Mouse (Mus musculus) stomach, postnatal 0 days (tissue): ENCODE results near the gene Fam110a. TPM values are rescaled to one million over a fixed set of nuclear protein-coding genes. Genes with fewer than 3 reads are reported as not detected.
A peak's percentile ranks its signal among the peaks of the same experiment; 100 is the strongest.

ENCODE experiments used
- ATAC-seq: fragments of 200-750 bp; cut with Nextera tagmentation; 2 replicates; pipeline ENCODE4 v1.8.0; 2017; ENCODE audit not compliant: low FRiP score, low TSS enrichment
- DNase-seq: peaks from one replicate; pipeline ENCODE4 v3.0.0-alpha.2; 2016; ENCODE audit warnings: low spot score
- H3K27ac ChIP-seq: fragments of 300-500 bp; sonication (generic); replicated peaks from 2 replicates; pipeline ENCODE4 v1.5.1; 2014; ENCODE audit warnings: mild to moderate bottlenecking, control low read depth
- H3K27me3 ChIP-seq: fragments of 300-500 bp; sonication (generic); 2 replicates; pipeline ENCODE4 v1.6.1; 2014; ENCODE audit warnings: low read length; ENCODE audit not compliant: control insufficient read depth, insufficient read depth
- H3K36me3 ChIP-seq: fragments of 300-500 bp; sonication (generic); 2 replicates; pipeline ENCODE4 v1.6.1; 2014; ENCODE audit warnings: low read length, mixed read lengths; ENCODE audit not compliant: control insufficient read depth, insufficient read depth
- H3K4me1 ChIP-seq: fragments of 300-500 bp; sonication (generic); replicated peaks from 2 replicates; pipeline ENCODE4 v1.6.1; 2014; ENCODE audit warnings: antibody characterized with exemption; ENCODE audit not compliant: control insufficient read depth, insufficient read depth
- H3K4me2 ChIP-seq: fragments of 300-500 bp; sonication (generic); replicated peaks from 2 replicates; pipeline ENCODE4 v1.6.1; 2014; ENCODE audit warnings: low read depth, mild to moderate bottlenecking, control low read depth, moderate library complexity
- H3K4me3 ChIP-seq: fragments of 300-500 bp; sonication (generic); 2 replicates; pipeline ENCODE4 v1.5.1; 2014; ENCODE audit warnings: low read depth, low read length, control low read depth
- H3K9ac ChIP-seq: fragments of 300-500 bp; sonication (generic); 2 replicates; pipeline ENCODE4 v1.6.1; 2014; ENCODE audit warnings: mild to moderate bottlenecking, low read length, control low read depth, mixed read lengths
- H3K9me3 ChIP-seq: fragments of 300-500 bp; sonication (generic); 2 replicates; pipeline ENCODE4 v1.6.1; 2016; ENCODE audit warnings: low read length; ENCODE audit not compliant: control insufficient read depth
- CTCF ChIP-seq: IDR thresholded peaks from 2 replicates; pipeline ENCODE4 v1.5.1; 2016; ENCODE audit warnings: antibody characterized with exemption, low read depth, mild to moderate bottlenecking, moderate library complexity
- EP300 ChIP-seq: optimal IDR thresholded peaks from 2 replicates; pipeline ENCODE3; 2016; ENCODE audit warnings: antibody characterized with exemption
- WGBS: fragments of 180-500 bp; shearing (Covaris S2); extraction: QIAGEN DNeasy Blood & Tissue Kit; methylation state at CpG from one replicate; pipeline ENCODE4 v1.1.7; 2014; 5-methylcytosine and 5-hydroxymethylcytosine counted together
- polyA plus RNA-seq: library from polyadenylated mRNA; unstranded; fragments of >200 nt; fragmentation: Nextera tagmentation; extraction: Ambion mirVana; gene quantifications from 2 replicates; pipeline ENCODE4 v1.2.1, GENCODE M21; 2015

Gene Fam110a
- polyA plus RNA-seq, 1 experiment from 2014 or later: 29.9 TPM

DNA sequence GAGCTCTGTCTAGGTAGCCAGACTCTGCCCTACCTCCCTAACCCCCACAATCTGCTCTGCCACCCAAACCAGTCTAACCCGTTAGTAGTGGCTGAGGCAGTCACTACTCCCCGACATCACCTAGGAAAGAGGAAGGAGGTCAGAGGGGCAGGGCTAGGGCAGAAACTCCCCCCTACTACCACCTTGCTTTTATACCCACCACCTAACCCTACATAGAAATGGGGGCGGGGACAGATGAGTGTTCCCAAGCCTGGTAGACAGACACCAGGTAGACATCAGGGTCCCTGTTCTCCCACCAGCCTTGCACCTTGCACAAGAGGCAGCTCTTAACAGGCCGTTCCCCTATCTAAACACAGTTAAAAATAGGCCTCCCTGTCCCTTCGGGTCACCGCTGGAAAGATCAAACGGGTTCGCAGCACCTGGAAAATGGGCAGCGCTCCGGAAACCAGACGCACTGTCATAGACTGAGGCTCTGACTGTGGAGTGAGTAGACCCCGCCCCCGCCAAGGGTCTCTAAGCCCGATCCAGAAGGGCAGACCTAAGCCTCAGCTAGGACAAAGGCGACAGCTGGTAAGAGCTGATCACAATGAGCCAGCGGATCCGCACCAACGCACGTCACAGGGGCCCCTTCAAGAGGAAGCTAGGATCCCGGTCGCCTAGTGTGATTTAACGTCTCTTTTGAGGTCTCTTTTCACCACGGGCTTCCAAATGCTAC, 7.0 kb downstream of the Fam110a start:
- H3K36me3 ChIP-seq: peaks cover 8% of the 10 kb centered on the region; the same call in 1 of the 2 replicates
- WGBS: 33% methylated on average over 23 of the region's 23 CpGs
- H3K9ac ChIP-seq: peak overlapping the region; percentile 57
- peaks cover 14% of the 10 kb centered on the region for H3K4me1 ChIP-seq
- peak; percentile 77 for DNase-seq
- peak overlapping the region; percentile 33 for H3K4me3 ChIP-seq
- H3K27me3 ChIP-seq: no peaks in the 10 kb centered on the region
- H3K4me2 ChIP-seq: peak overlapping the region; percentile 64
- H3K9me3 ChIP-seq: no peaks in the 10 kb centered on the region
- peak overlapping the region; percentile 88 for H3K27ac ChIP-seq
- ATAC-seq: peak; percentile 72
- TF ChIP-seq EP300 (no peak), CTCF (no peak)

DNA sequence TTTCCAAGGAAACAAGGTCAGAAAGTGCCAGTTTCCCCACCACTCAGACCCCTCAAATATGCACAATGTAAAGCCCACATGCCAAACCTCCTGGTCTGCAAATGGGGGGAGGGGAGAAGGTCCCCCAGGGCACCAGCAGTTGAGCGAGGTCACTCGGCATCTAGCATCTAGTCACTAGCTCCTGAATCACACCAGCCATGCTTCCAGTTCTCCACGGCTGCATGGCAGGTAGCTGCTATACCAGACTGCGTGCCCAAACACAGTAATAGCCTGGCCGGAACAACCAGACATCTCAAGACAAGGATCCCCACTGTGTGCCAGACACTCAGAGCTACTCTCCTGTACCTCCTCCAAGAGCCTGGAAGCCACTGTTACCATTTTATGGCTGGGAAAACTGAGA, 8.3 kb downstream of the Fam110a start:
- Histone ChIP-seq H3K4me1 (peaks cover 8% of the 10 kb centered on the region), H3K9me3 (no peaks in the 10 kb centered on the region), H3K36me3 (peaks cover 8% of the 10 kb centered on the region; the same call in 1 of the 2 replicates), H3K4me2 (peak overlapping the region; percentile 49), H3K9ac (no peak overlapping the region; the same call in 1 of the 2 replicates), H3K4me3 (no peak overlapping the region), H3K27me3 (no peaks in the 10 kb centered on the region), H3K27ac (peak overlapping the region; percentile 49; the same call in 1 of the 2 replicates)
- no peak for ATAC-seq
- TF ChIP-seq EP300 (no peak), CTCF (no peak)
- DNase-seq: no peak
- WGBS: 74% methylated on average over 5 of the region's 5 CpGs

DNA sequence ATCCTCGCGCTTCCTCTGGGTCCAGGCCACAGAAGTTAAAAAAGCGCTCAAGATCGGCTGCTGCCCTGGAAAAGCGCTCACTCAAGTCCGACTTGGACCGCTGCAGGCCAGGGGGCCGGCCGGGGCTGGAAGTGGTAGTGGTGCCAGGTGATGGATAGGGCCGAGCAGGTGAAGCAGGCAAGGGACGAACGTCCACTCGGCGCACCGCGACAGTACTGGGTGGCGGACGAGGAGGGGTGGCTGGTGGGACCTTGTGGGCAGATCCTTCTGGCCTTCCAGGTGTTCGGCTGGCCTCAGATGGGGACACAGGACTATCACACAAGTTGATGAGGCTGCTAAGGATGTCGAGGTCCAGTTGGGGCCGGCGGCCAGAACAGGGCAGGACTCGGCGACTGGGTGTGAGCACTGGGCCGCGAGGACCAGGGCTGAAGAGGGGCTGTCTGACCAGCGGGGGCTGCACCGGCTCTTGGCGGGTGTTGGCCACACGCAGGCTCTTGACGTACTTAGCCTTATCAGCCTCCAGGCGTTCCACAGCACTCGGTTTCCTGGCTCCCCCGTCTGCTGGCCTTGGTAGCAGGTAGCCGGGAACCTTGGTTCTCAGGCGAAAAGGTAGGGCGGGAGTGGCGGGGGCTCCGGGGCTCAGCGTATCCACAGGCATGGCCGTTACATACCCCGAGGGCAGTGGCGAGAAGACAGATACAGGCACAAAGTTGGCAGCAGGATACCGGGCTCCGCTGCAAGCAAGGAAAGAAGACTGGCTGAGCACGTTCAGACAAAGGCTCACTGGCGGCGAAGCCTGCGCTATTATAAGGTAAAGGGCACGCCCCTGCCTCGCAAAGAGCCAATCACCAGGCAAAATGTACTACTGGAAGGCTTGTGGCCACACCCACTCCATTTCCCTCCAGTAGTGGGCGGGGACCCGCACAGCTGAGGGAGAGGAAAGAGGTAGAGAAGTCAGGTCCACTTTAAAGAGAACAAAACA, 9.5 kb downstream of the Fam110a start:
- WGBS: 45% methylated on average over 53 of the region's 53 CpGs
- Histone ChIP-seq H3K9ac (no peak overlapping the region), H3K9me3 (no peaks in the 10 kb centered on the region), H3K27me3 (no peaks in the 10 kb centered on the region), H3K36me3 (peaks cover 8% of the 10 kb centered on the region; the same call in 1 of the 2 replicates), H3K4me2 (peak overlapping the region; percentile 49), H3K27ac (peak overlapping the region; percentile 37), H3K4me3 (peak overlapping the region; percentile 1), H3K4me1 (peaks cover 8% of the 10 kb centered on the region)
- no peak for TF ChIP-seq EP300
- no peak; the same call in 1 of the 2 replicates for TF ChIP-seq CTCF
- peak; percentile 93 for DNase-seq
- peak; percentile 85 for ATAC-seq

DNA sequence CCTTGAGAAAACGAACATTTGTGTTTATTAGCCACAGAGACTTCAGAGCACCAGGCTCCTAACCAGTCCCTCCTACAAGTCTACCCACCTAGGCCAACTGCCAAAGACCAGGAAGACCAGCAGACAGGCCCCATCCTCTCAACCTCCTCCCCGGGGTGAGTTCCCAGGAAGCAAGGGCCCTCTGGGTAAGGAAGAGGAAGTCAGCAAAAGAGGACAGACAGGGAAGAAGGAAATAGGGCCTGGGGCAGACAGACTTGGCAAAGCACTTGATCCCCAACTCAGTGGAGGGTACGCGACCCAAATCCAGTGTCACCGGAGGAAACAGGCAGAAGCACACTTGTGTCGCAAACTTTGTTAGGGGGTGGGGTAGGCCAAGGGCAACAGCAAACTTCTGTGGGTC, 10.6 kb downstream of the Fam110a start:
- no peaks in the 10 kb centered on the region for H3K9me3 ChIP-seq
- no peaks in the 10 kb centered on the region for H3K27me3 ChIP-seq
- WGBS: 87% methylated on average over 6 of the region's 6 CpGs
- H3K27ac ChIP-seq: no peak overlapping the region
- TF ChIP-seq CTCF: no peak
- no peak for TF ChIP-seq EP300
- H3K4me1 ChIP-seq: peaks cover 8% of the 10 kb centered on the region
- H3K4me3 ChIP-seq: no peak overlapping the region
- H3K36me3 ChIP-seq: peaks cover 8% of the 10 kb centered on the region; the same call in 1 of the 2 replicates
- no peak overlapping the region for H3K4me2 ChIP-seq
- no peak overlapping the region for H3K9ac ChIP-seq
- ATAC-seq: no peak
- no peak for DNase-seq

DNA sequence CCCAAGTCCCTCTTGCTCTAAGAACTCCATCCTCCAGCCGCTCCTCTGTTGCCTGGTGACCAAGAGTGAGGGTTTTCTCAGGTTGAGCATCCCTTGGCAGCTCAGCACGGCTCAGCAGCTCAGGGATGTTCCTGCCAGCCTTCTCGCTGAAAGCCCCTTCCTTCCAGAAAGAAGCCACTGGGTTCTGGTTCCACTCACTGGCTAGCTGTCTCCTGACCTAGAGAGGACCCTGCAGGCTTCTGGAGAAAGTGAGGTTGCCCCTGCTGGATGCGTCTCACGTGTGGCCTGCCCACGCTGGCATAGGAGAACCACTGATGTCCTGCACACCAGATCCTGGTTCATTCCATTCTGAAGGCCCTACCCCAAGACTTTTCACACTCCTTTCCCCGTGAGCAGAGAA, 11.0 kb downstream of the Fam110a start:
- no peak for DNase-seq
- no peak for ATAC-seq
- Histone ChIP-seq H3K9ac (no peak overlapping the region), H3K36me3 (peaks cover 8% of the 10 kb centered on the region; the same call in 1 of the 2 replicates), H3K27me3 (no peaks in the 10 kb centered on the region), H3K4me3 (no peak overlapping the region), H3K4me1 (peaks cover 8% of the 10 kb centered on the region), H3K27ac (no peak overlapping the region), H3K9me3 (no peaks in the 10 kb centered on the region), H3K4me2 (no peak overlapping the region)
- no peak for TF ChIP-seq EP300
- no peak for TF ChIP-seq CTCF
- 91% methylated on average over 7 of the region's 7 CpGs for WGBS
